Mouse (Mus musculus): Measurements from ENCODE around the gene 4930474N05Rik.

DNA sequence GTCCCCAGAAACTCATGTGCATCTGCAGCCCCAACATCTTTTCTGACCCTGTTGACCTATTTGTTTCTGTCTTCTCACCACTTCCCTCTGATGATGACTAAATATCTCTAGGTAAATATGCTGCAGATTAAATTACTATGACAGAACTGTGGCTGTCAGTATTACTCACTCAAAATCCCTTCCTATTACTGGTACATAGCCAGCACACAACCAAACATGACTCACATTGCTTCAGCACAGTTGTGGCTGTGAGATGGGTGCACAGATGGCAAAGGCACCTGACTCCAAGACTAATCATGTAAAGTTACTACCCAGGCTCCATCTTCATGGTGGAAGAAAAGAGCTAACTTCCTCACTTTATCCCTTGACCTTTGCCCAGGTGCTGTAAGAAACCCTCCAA, 50.5 kb downstream of the 4930474N05Rik start:
- TF ChIP-seq POLR2A (IDR thresholded peaks at IDR 0.05; ENCODE audit: insufficient read depth, low read depth, low read length) (no peak), CTCF (IDR thresholded peaks at IDR 0.05) (no peak), EP300 (IDR thresholded peaks at IDR 0.05; ENCODE audit: insufficient read depth, low read depth, low read length) (no peak)
